ENCODE assay signal across 9 mouse cellular contexts in genomic region chr19:41660999-41661374, GRCm38 (mm10).
A peak's percentile ranks its signal among the peaks of the same experiment; 100 is the strongest.
DNase-seq lines count a peak whose midpoint lies in the region; ATAC-seq and TF ChIP-seq lines count a peak whose summit lies in the region.
"Had no signal": no experiment of that assay in that cellular context is flagged by ENCODE, and none has a peak within 500 bp of the region (broad histone marks: within the 10 kb centered on the region; RNA-seq: fewer than 3 reads in every experiment).

No protein-coding gene starts in this region.

- no peak overlapping the region for H3K4me3 ChIP-seq in hindbrain, embryonic 11.5 days (ENCODE audit: low read depth, low read length)
- no peak overlapping the region for H3K4me3 ChIP-seq in hindbrain, embryonic 16.5 days (ENCODE audit: low read length)
- no peak overlapping the region for H3K4me3 ChIP-seq in CH12.LX (replicated peaks in 1 of 3; ENCODE audit: low read depth in 2 of 3, low read length in 2 of 3, poor library complexity in 1 of 3)
- H3K4me3 ChIP-seq in bone marrow, adult 2 months (replicated peaks; ENCODE audit: control insufficient read depth, low read depth, low read length), result no peak overlapping the region
- no peak overlapping the region for H3K4me3 ChIP-seq in liver, postnatal 0 days (ENCODE audit: low read depth, low read length)
- H3K4me3 ChIP-seq: limb, embryonic 13.5 days had no signal

- dilution Hi-C loops in CH12.LX (cut with MboI; ENCODE audit: extremely low pct_ligation_motif_present, extremely low pct_unique_long_range_greater_than_20kb, low sequenced_read_pairs), result no loop called here

- in situ Hi-C loops in CH12.LX (cut with MboI; ENCODE audit: low pct_ligation_motif_present, low pct_unique_long_range_greater_than_20kb, low sequenced_read_pairs), result no loop called here

- DNase-seq in hindbrain, embryonic 11.5 days (ENCODE audit: low spot score), result peak; percentile 76
- DNase-seq in CH12.LX (ENCODE audit: extremely low read depth), result peak; percentile 36
- DNase-seq in liver, postnatal 0 days, result peak; percentile 66
- no peak for DNase-seq in frontal cortex, postnatal 36 days (ENCODE audit: low spot score in 2 of 2)
- DNase-seq in cerebellum, postnatal 25 days, result no peak

- ATAC-seq in hindbrain, embryonic 11.5 days (ENCODE audit: low FRiP score), result no peak
- no peak for ATAC-seq in hindbrain, embryonic 16.5 days
- no peak for ATAC-seq in liver, postnatal 0 days
- no peak for ATAC-seq in monocyte, adult 5-6 weeks (replicated peaks; ENCODE audit: insufficient number of reproducible peaks, low FRiP score, low TSS enrichment, poor library complexity, severe bottlenecking)

- no peak for TF ChIP-seq EP300 in CH12.LX (IDR thresholded peaks at IDR 0.05; ENCODE audit: low read length)
- no peak for TF ChIP-seq EP300 in liver, postnatal 0 days (IDR thresholded peaks at IDR 0.05; ENCODE audit: low read depth)

- TF ChIP-seq POLR2A in CH12.LX (IDR thresholded peaks at IDR 0.05; ENCODE audit: low read depth, low read length), result no peak
- no peak for TF ChIP-seq POLR2A in bone marrow, adult 2 months (IDR thresholded peaks at IDR 0.05; ENCODE audit: borderline replicate concordance, control insufficient read depth, low read depth, low read length)

- H3K9ac ChIP-seq in hindbrain, embryonic 11.5 days (ENCODE audit: low read depth, low read length), result no peak overlapping the region
- H3K9ac ChIP-seq in hindbrain, embryonic 16.5 days (ENCODE audit: low read depth, low read length), result no peak overlapping the region
- no peak overlapping the region for H3K9ac ChIP-seq in CH12.LX (ENCODE audit: insufficient read depth, low read depth)
- H3K9ac ChIP-seq in liver, postnatal 0 days (replicated peaks), result no peak overlapping the region
- H3K9ac ChIP-seq: limb, embryonic 13.5 days had no signal

- H3K4me2 ChIP-seq in hindbrain, embryonic 11.5 days (replicated peaks; ENCODE audit: low read depth, low read length), result no peak overlapping the region
- H3K4me2 ChIP-seq in hindbrain, embryonic 16.5 days (ENCODE audit: low read length), result no peak overlapping the region
- H3K4me2 ChIP-seq in CH12.LX (ENCODE audit: insufficient read depth, low read depth, poor library complexity, severe bottlenecking), result no peak overlapping the region
- H3K4me2 ChIP-seq in liver, postnatal 0 days (ENCODE audit: low read depth, low read length), result no peak overlapping the region
- H3K4me2 ChIP-seq: limb, embryonic 13.5 days had no signal

- H3K4me1 ChIP-seq in hindbrain, embryonic 11.5 days (replicated peaks; ENCODE audit: control insufficient read depth, insufficient read depth, low read length), result peaks cover 18% of the 10 kb centered on the region
- peaks cover 29% of the 10 kb centered on the region for H3K4me1 ChIP-seq in hindbrain, embryonic 16.5 days (ENCODE audit: control insufficient read depth, insufficient read depth, low read depth, low read length)
- peaks cover 8 to 13% of the 10 kb centered on the region in 2 experiments for H3K4me1 ChIP-seq in CH12.LX (ENCODE audit: control insufficient read depth in 1 of 2, insufficient read depth in 2 of 2)
- no peaks in the 10 kb centered on the region; the same call in 1 of the 2 replicates for H3K4me1 ChIP-seq in bone marrow, adult 2 months (ENCODE audit: control insufficient read depth, insufficient read depth, low read length)
- H3K4me1 ChIP-seq in liver, postnatal 0 days (ENCODE audit: insufficient read depth), result no peaks in the 10 kb centered on the region
- H3K4me1 ChIP-seq: limb, embryonic 13.5 days had no signal

- WGBS in hindbrain, embryonic 11.5 days, result 22% methylated on average over 4 of the region's 4 CpGs
- WGBS in hindbrain, embryonic 16.5 days, result 28% methylated on average over 4 of the region's 4 CpGs
- 21% methylated on average over 4 of the region's 4 CpGs for WGBS in bone marrow, adult 2 months
- 19% methylated on average over 4 of the region's 4 CpGs for WGBS in liver, postnatal 0 days (ENCODE audit: insufficient replicate concordance)

- TF ChIP-seq CTCF in CH12.LX (conservative IDR thresholded peaks at IDR 0.05 in 1 of 2, IDR thresholded peaks at IDR 0.05 in 1 of 2; ENCODE audit: low read depth in 2 of 2, low read length in 2 of 2), result no peak
- 0 out of 2 replicates have a peak, but pooled peaks have one; percentile 7 for TF ChIP-seq CTCF in bone marrow, adult 2 months (IDR thresholded peaks at IDR 0.05; ENCODE audit: control insufficient read depth, insufficient read depth, low read length)
- no peak for TF ChIP-seq CTCF in liver, postnatal 0 days (IDR thresholded peaks at IDR 0.05; ENCODE audit: low read depth)

- H3K79me2 ChIP-seq in CH12.LX (replicated peaks; ENCODE audit: control insufficient read depth, extremely low read depth, insufficient read depth, poor library complexity, severe bottlenecking), result no peaks in the 10 kb centered on the region

- H3K27me3 ChIP-seq in hindbrain, embryonic 11.5 days (ENCODE audit: control insufficient read depth, insufficient read depth, low read length), result peaks cover 49% of the 10 kb centered on the region
- H3K27me3 ChIP-seq in hindbrain, embryonic 16.5 days (replicated peaks; ENCODE audit: control insufficient read depth, insufficient read depth, low read length), result peaks cover 4% of the 10 kb centered on the region; the same call in 1 of the 2 replicates
- H3K27me3 ChIP-seq in CH12.LX (replicated peaks), result peaks cover 92% of the 10 kb centered on the region
- H3K27me3 ChIP-seq in liver, postnatal 0 days (ENCODE audit: insufficient read depth, low read length), result peaks cover 29% of the 10 kb centered on the region

- no peaks in the 10 kb centered on the region for H3K36me3 ChIP-seq in hindbrain, embryonic 11.5 days (ENCODE audit: control insufficient read depth, insufficient read depth, low read length)
- no peaks in the 10 kb centered on the region for H3K36me3 ChIP-seq in hindbrain, embryonic 16.5 days (ENCODE audit: control insufficient read depth, insufficient read depth, low read length)
- no peaks in the 10 kb centered on the region for H3K36me3 ChIP-seq in CH12.LX (replicated peaks in 1 of 2; ENCODE audit: control insufficient read depth in 1 of 2, insufficient read depth in 1 of 2, low read length in 1 of 2)
- no peaks in the 10 kb centered on the region for H3K36me3 ChIP-seq in liver, postnatal 0 days (replicated peaks; ENCODE audit: insufficient read depth, low read length)
- H3K36me3 ChIP-seq: limb, embryonic 13.5 days had no signal

- H3K27ac ChIP-seq in hindbrain, embryonic 11.5 days (ENCODE audit: low read depth, low read length), result no peak overlapping the region
- no peak overlapping the region for H3K27ac ChIP-seq in hindbrain, embryonic 16.5 days (ENCODE audit: low read depth, low read length)
- H3K27ac ChIP-seq in CH12.LX (ENCODE audit: insufficient read depth, low read depth), result no peak overlapping the region
- H3K27ac ChIP-seq in bone marrow, adult 2 months (ENCODE audit: control insufficient read depth, insufficient read depth, low read depth, low read length, poor library complexity), result no peak overlapping the region
- no peak overlapping the region for H3K27ac ChIP-seq in liver, postnatal 0 days (ENCODE audit: low read depth)
- H3K27ac ChIP-seq: limb, embryonic 13.5 days had no signal

- no peak for TF ChIP-seq RAD21 in CH12.LX (IDR thresholded peaks at IDR 0.05; ENCODE audit: low read depth, low read length)

- H3K9me3 ChIP-seq in hindbrain, embryonic 11.5 days (ENCODE audit: control insufficient read depth, low read length), result no peaks in the 10 kb centered on the region
- no peaks in the 10 kb centered on the region for H3K9me3 ChIP-seq in hindbrain, embryonic 16.5 days (ENCODE audit: control insufficient read depth, low read length)
- no peaks in the 10 kb centered on the region for H3K9me3 ChIP-seq in CH12.LX (replicated peaks; ENCODE audit: low read length)
- no peaks in the 10 kb centered on the region for H3K9me3 ChIP-seq in liver, postnatal 0 days (ENCODE audit: low read length)
- H3K9me3 ChIP-seq: limb, embryonic 13.5 days had no signal

TF ChIP-seq in CH12.LX, 34 proteins besides CTCF, POLR2A, EP300 and RAD21:
- TF ChIP-seq TBP (conservative IDR thresholded peaks at IDR 0.05; ENCODE audit: low read depth, low read length) (no peak), E2F4 (IDR thresholded peaks at IDR 0.05; ENCODE audit: insufficient replicate concordance, low read depth, low read length) (peak; percentile 63; the same call in 1 of the 2 replicates), ZC3H11A (IDR thresholded peaks at IDR 0.05; ENCODE audit: low read depth, low read length) (no peak), KAT2A (IDR thresholded peaks at IDR 0.05; ENCODE audit: insufficient replicate concordance, low read length) (no peak), MAFK (IDR thresholded peaks at IDR 0.05; ENCODE audit: insufficient replicate concordance, low read length) (no peak), POLR2AphosphoS2 (IDR thresholded peaks at IDR 0.05; ENCODE audit: low read depth, low read length) (no peak)
TF ChIP-seq in CH12.LX: peak in this region for 1.

Comparison
In these comparisons a context has a peak if more than half of its experiments do, and no peak if none do; other contexts are left out.
1. DNase-seq: peak in hindbrain, embryonic 11.5 days (single experiment), CH12.LX (single experiment) and liver, postnatal 0 days (single experiment); none in frontal cortex, postnatal 36 days (0 of 2) and cerebellum, postnatal 25 days (0 of 2).